Mouse (Mus musculus) kidney, adult 2 months (tissue): ENCODE measurements around the gene Mpp1. TPM values are rescaled to one million over a fixed set of nuclear protein-coding genes. Genes with fewer than 3 reads are reported as not detected.

Experiments
- DNase-seq: peaks from one replicate; pipeline ENCODE4 v3.0.0; 2021
- H3K27ac ChIP-seq: fragments of 200-500 bp; 2 replicates; pipeline ENCODE4 v1.5.1; 2012; ENCODE audit warnings: low read depth, low read length, control low read depth, inconsistent platforms; ENCODE audit not compliant: insufficient read depth
- H3K27me3 ChIP-seq: fragments of 200-500 bp; replicated peaks from 2 replicates; pipeline ENCODE4 v1.6.1; 2012; ENCODE audit warnings: mild to moderate bottlenecking, moderate library complexity, low read length, inconsistent platforms; ENCODE audit not compliant: control insufficient read depth, insufficient read depth
- H3K36me3 ChIP-seq: fragments of 200-500 bp; 2 replicates; pipeline ENCODE4 v1.6.1; 2012; ENCODE audit warnings: mild to moderate bottlenecking, moderate library complexity, low read length, inconsistent platforms; ENCODE audit not compliant: control insufficient read depth, insufficient read depth
- H3K4me1 ChIP-seq: fragments of 200-500 bp; 2 replicates; pipeline ENCODE4 v1.6.1; 2011; ENCODE audit warnings: low read length; ENCODE audit not compliant: control insufficient read depth, insufficient read depth
- H3K4me3 ChIP-seq: fragments of 200-500 bp; 2 replicates; pipeline ENCODE4 v1.5.1; 2011; ENCODE audit warnings: mild to moderate bottlenecking, low read depth, low read length, control low read depth; ENCODE audit not compliant: insufficient read depth
- CTCF ChIP-seq: fragments of 200-500 bp; conservative IDR thresholded peaks from 2 replicates; pipeline ENCODE4 v1.5.1; 2011; ENCODE audit warnings: low read depth, mild to moderate bottlenecking, control low read depth, low read length, moderate library complexity, mixed read lengths; ENCODE audit not compliant: insufficient read depth, insufficient read length
- POLR2A ChIP-seq: fragments of 200-500 bp; IDR thresholded peaks from one replicate; pipeline ENCODE4 v1.6.1; 2011; ENCODE audit warnings: low read depth, low read length, control low read depth
- WGBS: fragments of 180-500 bp; shearing (Covaris S2); methylation state at CpG from one replicate; pipeline ENCODE4 v1.1.7; 2018; 5-methylcytosine and 5-hydroxymethylcytosine counted together
- polyA plus RNA-seq: library from polyadenylated mRNA; depleted of rRNA; stranded (reverse); fragments of >200 nt; gene quantifications from 2 replicates; pipeline ENCODE4 v1.2.3, GENCODE M21; 2012; rRNA removed

The Mpp1 gene
- polyA plus RNA-seq, 1 experiment = 144 TPM

- H3K4me3 ChIP-seq = peak overlapping the region; percentile 89
- no peaks in the 10 kb centered on the region for H3K36me3 ChIP-seq
- TF ChIP-seq CTCF (no peak), POLR2A (no peak)
- no peak overlapping the region for H3K27ac ChIP-seq
- 6% methylated on average over 26 of the region's 26 CpGs for WGBS
- H3K27me3 ChIP-seq = no peaks in the 10 kb centered on the region
- no peak for DNase-seq
- H3K4me1 ChIP-seq = no peaks in the 10 kb centered on the region
These were observed 46.6 kb downstream of the Mpp1 start for GRCm38 (mm10) chrX:75083982-75084773.

DNA sequence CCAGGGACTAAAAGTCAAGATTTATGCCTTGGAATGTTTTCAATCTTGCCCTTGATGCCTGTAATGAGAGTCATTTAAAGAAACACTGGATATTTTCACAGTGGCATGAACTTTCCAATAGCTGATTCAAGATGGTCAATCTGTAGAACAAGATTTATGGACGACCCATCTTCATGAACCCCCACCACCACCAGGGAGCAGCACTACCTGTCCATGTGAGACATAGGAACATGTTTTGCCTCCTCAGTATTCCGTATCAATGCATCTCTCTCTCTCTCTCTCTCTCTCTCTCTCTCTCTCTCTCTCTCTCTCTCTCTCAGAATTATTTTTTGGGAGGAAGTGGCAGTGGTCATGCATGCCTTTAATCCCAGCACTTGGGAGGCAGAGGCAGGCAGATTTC lies 48.5 kb downstream of the Mpp1 start:
- WGBS = 79% methylated on average over 2 of the region's 2 CpGs
- TF ChIP-seq POLR2A (no peak), CTCF (0 out of 2 replicates have a peak, but pooled peaks have one; percentile 18)

More for the DNA sequence above, 48.5 kb downstream of the Mpp1 start:
- Histone ChIP-seq H3K27me3 (no peaks in the 10 kb centered on the region), H3K4me1 (no peaks in the 10 kb centered on the region), H3K4me3 (no peak overlapping the region), H3K36me3 (no peaks in the 10 kb centered on the region), H3K27ac (no peak overlapping the region)
- no peak for DNase-seq

Other genes starting within 250 kb of the Mpp1 start
- gene Gab3, start 45.6 kb downstream of the Mpp1 start, polyA plus RNA-seq = 0.43 and 0.66 TPM in 2 replicates
- gene Dkc1, start 35.2 kb downstream of the Mpp1 start, polyA plus RNA-seq = 8.2 and 10.8 TPM in 2 replicates
- gene Smim9, start 32.8 kb upstream of the Mpp1 start, polyA plus RNA-seq = not detected in 2 replicates